Mouse (Mus musculus) kidney, adult 2 months (tissue): ENCODE measurements around the gene Pcgf2.

Source experiments
- CTCF ChIP-seq: fragments of 200-500 bp; conservative IDR thresholded peaks from 2 replicates; pipeline ENCODE4 v1.5.1; 2011; ENCODE audit warnings: low read depth, mild to moderate bottlenecking, control low read depth, low read length, moderate library complexity, mixed read lengths; ENCODE audit not compliant: insufficient read depth, insufficient read length
- POLR2A ChIP-seq: fragments of 200-500 bp; IDR thresholded peaks from one replicate; pipeline ENCODE4 v1.6.1; 2011; ENCODE audit warnings: low read depth, low read length, control low read depth

GRCm38 (mm10) chr11:97695712-97696401, 4.4 kb downstream of the Pcgf2 start:
- TF ChIP-seq CTCF (no peak), POLR2A (no peak)
